Mouse (Mus musculus) bone marrow, adult 2 months (tissue): ENCODE measurements around the gene Olfr1411. TPM values are rescaled to one million over a fixed set of nuclear protein-coding genes. Genes with fewer than 3 reads are reported as not detected.

ENCODE experiments used
- H3K27ac ChIP-seq: fragments of 200-500 bp; 2 replicates; pipeline ENCODE4 v1.5.1; 2012; ENCODE audit warnings: low read depth, mild to moderate bottlenecking, control low read depth, inconsistent platforms, low read length; ENCODE audit not compliant: control insufficient read depth, poor library complexity, insufficient read depth
- H3K4me1 ChIP-seq: fragments of 200-500 bp; 2 replicates; pipeline ENCODE4 v1.6.1; 2011; ENCODE audit warnings: low read length; ENCODE audit not compliant: control insufficient read depth, insufficient read depth
- H3K4me3 ChIP-seq: fragments of 200-500 bp; replicated peaks from 2 replicates; pipeline ENCODE3; 2011; ENCODE audit warnings: mild to moderate bottlenecking, low read depth, low read length, control low read depth; ENCODE audit not compliant: control insufficient read depth
- CTCF ChIP-seq: fragments of 200-500 bp; IDR thresholded peaks from 2 replicates; pipeline ENCODE4 v1.5.1; 2011; ENCODE audit warnings: low read length, control low read depth; ENCODE audit not compliant: control insufficient read depth, insufficient read depth
- POLR2A ChIP-seq: fragments of 200-500 bp; IDR thresholded peaks from 2 replicates; pipeline ENCODE4 v1.6.1; 2011; ENCODE audit warnings: low read depth, mild to moderate bottlenecking, control low read depth, low read length, borderline replicate concordance; ENCODE audit not compliant: control insufficient read depth
- WGBS: fragments of 180-500 bp; shearing (Covaris S2); methylation state at CpG from one replicate; pipeline ENCODE4 v1.1.7; 2018; 5-methylcytosine and 5-hydroxymethylcytosine counted together
- polyA plus RNA-seq: library from polyadenylated mRNA; stranded (reverse); fragments of >200 nt; gene quantifications from 2 replicates; pipeline ENCODE4 v1.2.4, GENCODE M21; 2011; ENCODE audit warnings: low replicate concordance; ENCODE audit not compliant: missing spikeins, insufficient read depth, insufficient read length

Olfr1411 gene
- polyA plus RNA-seq, 1 experiment, result not detected

- WGBS, result 28% methylated on average over 1 of the region's 1 CpGs
- TF ChIP-seq CTCF (no peak), POLR2A (no peak)
- H3K4me1 ChIP-seq, result no peaks in the 10 kb centered on the region
- H3K4me3 ChIP-seq, result no peak overlapping the region
- H3K27ac ChIP-seq, result no peak overlapping the region
Observed at GRCm38 (mm10) chr1:92616046-92616445, 21.8 kb downstream of the Olfr1411 start.

GRCm38 (mm10) chr1:92617488-92617887 is 23.3 kb downstream of the Olfr1411 start, which contains the start of gene Olfr12:
TSS of gene Olfr12 (plus strand) at chr1:92617788.
- 58% methylated on average over 2 of the region's 2 CpGs for WGBS

GRCm38 (mm10) chr1:92618360-92618759 is 24.1 kb downstream of the Olfr1411 start:
- Histone ChIP-seq H3K4me3 (no peak overlapping the region), H3K4me1 (no peaks in the 10 kb centered on the region), H3K27ac (no peak overlapping the region)
- TF ChIP-seq CTCF (no peak), POLR2A (no peak)
- WGBS, result 63% methylated on average over 4 of the region's 4 CpGs

More at GRCm38 (mm10) chr1:92617488-92617887, 23.3 kb downstream of the Olfr1411 start, which contains the start of gene Olfr12:
- no peak within 1 kb of the TSS for H3K27ac ChIP-seq
- H3K4me3 ChIP-seq, result no peak within 1 kb of the TSS
- no peak for TF ChIP-seq CTCF
- TF ChIP-seq POLR2A, result no peak
- no peaks in the 10 kb centered on the region for H3K4me1 ChIP-seq

- no peaks in the 10 kb centered on the region for H3K4me1 ChIP-seq
- WGBS, result 12% methylated on average over 4 of the region's 4 CpGs
- H3K27ac ChIP-seq, result no peak overlapping the region
- TF ChIP-seq CTCF (no peak), POLR2A (no peak)
- no peak overlapping the region for H3K4me3 ChIP-seq
Observed at GRCm38 (mm10) chr1:92628227-92628626, 34.0 kb downstream of the Olfr1411 start.

GRCm38 (mm10) chr1:92632196-92632595 is 38.0 kb downstream of the Olfr1411 start:
- H3K4me1 ChIP-seq, result no peaks in the 10 kb centered on the region
- WGBS, result 73% methylated on average over 5 of the region's 5 CpGs
- H3K27ac ChIP-seq, result no peak overlapping the region
- H3K4me3 ChIP-seq, result no peak overlapping the region
- no peak for TF ChIP-seq POLR2A

- Histone ChIP-seq H3K4me3 (no peak overlapping the region), H3K4me1 (no peaks in the 10 kb centered on the region), H3K27ac (no peak overlapping the region)
- no peak for TF ChIP-seq CTCF
- no peak for TF ChIP-seq POLR2A
- WGBS, result 45% methylated on average over 6 of the region's 6 CpGs
Observed at GRCm38 (mm10) chr1:92632948-92633347, 38.7 kb downstream of the Olfr1411 start.

- WGBS, result 64% methylated on average over 8 of the region's 8 CpGs
- no peak overlapping the region for H3K27ac ChIP-seq
- H3K4me3 ChIP-seq, result no peak overlapping the region
- H3K4me1 ChIP-seq, result no peaks in the 10 kb centered on the region
- no peak for TF ChIP-seq POLR2A
- TF ChIP-seq CTCF, result no peak
Observed at GRCm38 (mm10) chr1:92633726-92634125, 39.5 kb downstream of the Olfr1411 start.

GRCm38 (mm10) chr1:92634569-92634968 is 40.4 kb downstream of the Olfr1411 start:
- no peak overlapping the region for H3K27ac ChIP-seq
- TF ChIP-seq CTCF (no peak), POLR2A (no peak)
- no peak overlapping the region for H3K4me3 ChIP-seq
- no peaks in the 10 kb centered on the region for H3K4me1 ChIP-seq
- WGBS, result 68% methylated on average over 1 of the region's 1 CpGs

- 87% methylated on average over 4 of the region's 4 CpGs for WGBS
- H3K27ac ChIP-seq, result no peak overlapping the region
- H3K4me1 ChIP-seq, result peaks cover 3% of the 10 kb centered on the region
- H3K4me3 ChIP-seq, result no peak overlapping the region
- TF ChIP-seq POLR2A (no peak), CTCF (no peak)
Observed at GRCm38 (mm10) chr1:92634976-92635599, 40.9 kb downstream of the Olfr1411 start.
